Mouse (Mus musculus) kidney, adult 8-10 months (tissue): Measurements from ENCODE around the gene Agbl4.

Experiments used
- DNase-seq, 2 experiments: peaks; one replicate each; pipeline ENCODE4 v3.0.0; 2022

The Agbl4 gene

GRCm38 (mm10) chr4:111589467-111590170 is 1192.2 kb downstream of the Agbl4 start:
- no peak for DNase-seq

GRCm38 (mm10) chr4:111594655-111595295 is 1197.3 kb downstream of the Agbl4 start:
- no peak for DNase-seq

DNA sequence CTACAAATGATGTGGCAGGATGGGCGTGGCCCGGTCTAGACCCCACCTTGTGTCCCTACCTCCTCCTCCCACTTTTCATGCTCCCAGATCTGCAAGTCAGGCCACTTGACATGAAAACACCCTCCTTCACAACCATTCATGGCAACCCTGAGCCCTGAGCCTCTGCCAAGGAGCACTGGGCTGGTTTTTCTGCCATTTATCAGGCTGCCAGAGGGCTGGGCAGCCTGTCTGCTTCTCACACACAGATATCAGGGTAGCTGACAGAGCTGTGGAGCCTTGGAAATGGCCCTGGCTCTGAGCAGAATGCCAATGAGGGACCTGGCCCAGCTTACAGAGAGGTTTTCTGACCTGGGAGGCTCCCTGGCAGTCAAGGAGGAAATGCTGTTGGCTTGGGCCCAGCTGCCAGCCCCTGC is 1199.8 kb downstream of the Agbl4 start:
- no peak for DNase-seq

GRCm38 (mm10) chr4:111597986-111598385 is 1200.5 kb downstream of the Agbl4 start:
- DNase-seq: no peak

DNA sequence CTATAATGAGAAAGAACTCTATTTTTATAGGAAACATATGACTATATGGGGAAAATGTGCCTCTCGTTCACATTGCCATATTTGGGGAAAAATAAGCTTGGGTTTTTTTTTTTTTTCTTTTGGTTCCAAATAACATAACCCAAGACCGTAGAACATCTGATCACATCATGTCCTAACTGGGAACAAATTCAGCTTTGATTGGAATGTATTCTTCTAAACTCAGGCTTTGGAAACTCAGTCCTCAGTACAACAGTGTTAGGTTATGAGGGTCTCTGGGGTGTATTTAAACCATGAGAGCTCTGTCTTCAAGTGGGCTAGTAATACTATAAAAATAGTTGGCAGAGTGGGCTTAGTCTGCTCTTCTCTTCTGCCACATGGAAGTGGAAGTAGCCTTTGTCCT is 1205.7 kb downstream of the Agbl4 start:
- DNase-seq: no peak

DNA sequence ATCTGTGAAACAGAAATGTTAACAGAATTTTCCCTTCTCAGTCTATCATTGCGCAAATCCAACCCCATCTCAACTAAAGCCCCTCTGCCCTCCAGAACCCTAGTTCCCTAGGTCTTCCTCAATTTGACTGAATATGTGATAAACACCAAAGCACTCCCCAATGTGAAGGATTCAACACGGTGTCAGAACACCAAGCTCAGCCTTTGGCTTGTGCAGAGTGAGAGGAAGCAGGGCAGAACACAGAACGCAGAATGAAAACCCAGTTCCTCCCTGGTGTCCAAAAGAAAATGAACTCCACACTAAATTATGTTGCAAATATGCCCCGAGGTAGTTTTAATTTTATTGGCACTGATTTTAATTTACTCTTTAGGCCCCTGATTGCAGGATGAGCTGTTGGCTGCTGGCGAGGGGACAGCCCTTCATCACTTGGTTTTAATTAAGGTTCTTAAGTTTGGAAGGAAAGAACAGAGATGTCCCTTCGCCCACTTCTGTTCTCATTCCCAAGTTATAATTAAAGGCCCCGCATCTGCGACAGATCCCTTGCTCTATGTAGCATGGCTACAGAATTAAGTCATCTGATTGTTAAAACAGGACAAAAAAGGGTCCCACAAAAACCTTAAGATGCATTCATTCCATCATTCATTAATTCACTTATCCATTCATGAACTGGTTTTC is 1210.5 kb downstream of the Agbl4 start:
- no peak for DNase-seq

- DNase-seq: no peak
Measured at GRCm38 (mm10) chr4:111621865-111622264, 1224.4 kb downstream of the Agbl4 start.

GRCm38 (mm10) chr4:111624914-111625313 is 1227.5 kb downstream of the Agbl4 start:
- no peak for DNase-seq

- DNase-seq: peak; percentile 15 to 73
Measured at GRCm38 (mm10) chr4:111626118-111626830, 1228.8 kb downstream of the Agbl4 start.

- no peak for DNase-seq
Measured at GRCm38 (mm10) chr4:111632615-111633014, 1235.2 kb downstream of the Agbl4 start.

GRCm38 (mm10) chr4:111635538-111636124 is 1238.2 kb downstream of the Agbl4 start:
- DNase-seq: no peak

DNA sequence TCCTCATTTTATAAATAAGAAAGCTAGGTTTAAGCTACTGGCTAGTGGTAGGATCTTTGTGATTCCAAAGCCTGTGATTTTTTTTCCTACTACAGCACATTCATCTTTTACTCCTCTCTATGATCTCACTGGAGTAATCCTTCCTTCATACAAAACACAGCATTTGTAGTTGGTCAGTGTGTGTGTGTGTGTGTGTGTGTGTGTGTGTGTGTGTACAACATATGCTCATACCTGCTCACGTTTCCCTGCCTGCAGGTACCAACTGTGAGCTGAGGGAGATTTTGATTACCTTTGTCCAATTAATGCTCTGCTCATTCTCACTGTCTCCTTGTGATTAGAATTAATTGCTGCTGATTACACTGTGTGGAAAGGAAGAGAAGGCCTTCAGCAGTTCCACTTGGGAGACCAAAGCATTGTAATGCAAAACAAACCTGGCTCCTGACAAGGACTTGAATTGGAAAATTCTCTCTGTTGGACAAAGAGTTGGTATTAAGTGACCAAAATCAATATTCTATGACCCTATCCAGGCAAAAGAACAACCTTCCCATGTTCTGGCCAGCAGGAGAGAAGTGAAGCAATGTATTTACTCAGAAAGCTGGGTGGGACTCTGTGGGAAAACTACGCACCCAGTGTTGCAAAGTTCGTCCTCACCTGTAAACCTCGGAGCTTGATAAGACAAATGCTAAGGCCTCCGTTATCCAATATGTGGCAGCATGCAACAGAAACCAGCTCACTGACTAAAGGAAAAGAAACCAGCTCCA is 1241.7 kb downstream of the Agbl4 start:
- DNase-seq: no peak

- no peak for DNase-seq
Measured at GRCm38 (mm10) chr4:111645117-111645830, 1247.8 kb downstream of the Agbl4 start.

GRCm38 (mm10) chr4:111645831-111646166 is 1248.3 kb downstream of the Agbl4 start:
- DNase-seq: peak; percentile 2 to 16

- no peak for DNase-seq
Measured at GRCm38 (mm10) chr4:111653451-111653850, 1256.0 kb downstream of the Agbl4 start.

GRCm38 (mm10) chr4:111663730-111664129 is 1266.3 kb downstream of the Agbl4 start:
- peak; percentile 5 to 15 for DNase-seq

DNA sequence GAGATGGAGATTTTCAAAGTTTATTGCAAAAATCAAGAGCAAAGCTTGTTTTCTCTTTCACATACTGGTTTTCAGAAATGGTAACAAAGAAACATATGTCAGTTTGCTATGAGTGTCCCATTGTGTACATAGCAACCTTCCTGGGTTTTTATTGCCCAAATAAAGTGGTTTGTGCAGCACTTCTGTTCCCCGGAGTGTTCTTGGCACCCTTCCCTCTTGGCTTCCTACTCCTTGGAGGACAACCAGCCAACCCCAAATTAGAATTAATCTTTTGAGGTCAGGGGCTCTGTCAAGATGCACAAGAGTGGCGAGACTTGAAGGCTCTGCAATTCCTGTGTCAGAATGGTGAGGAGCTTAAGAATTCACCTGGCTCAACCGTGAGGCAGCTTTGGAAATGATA is 1266.7 kb downstream of the Agbl4 start:
- DNase-seq: peak; percentile 19 to 32

GRCm38 (mm10) chr4:111666713-111667112 is 1269.3 kb downstream of the Agbl4 start:
- no peak for DNase-seq

GRCm38 (mm10) chr4:111669369-111669768 is 1271.9 kb downstream of the Agbl4 start:
- no peak for DNase-seq

GRCm38 (mm10) chr4:111670566-111671421 is 1273.3 kb downstream of the Agbl4 start:
- no peak for DNase-seq

- DNase-seq: no peak
Measured at GRCm38 (mm10) chr4:111671440-111671839, 1274.0 kb downstream of the Agbl4 start.
